Mouse (Mus musculus) thymus, adult 18-20 months (tissue): Measurements from ENCODE around the gene Dusp1.

ENCODE experiments used
- DNase-seq, 2 experiments: peaks; one replicate each; pipeline ENCODE4 v3.0.0; 2022; ENCODE audit warnings: mixed read lengths in 2 of 2

Dusp1 gene

DNA sequence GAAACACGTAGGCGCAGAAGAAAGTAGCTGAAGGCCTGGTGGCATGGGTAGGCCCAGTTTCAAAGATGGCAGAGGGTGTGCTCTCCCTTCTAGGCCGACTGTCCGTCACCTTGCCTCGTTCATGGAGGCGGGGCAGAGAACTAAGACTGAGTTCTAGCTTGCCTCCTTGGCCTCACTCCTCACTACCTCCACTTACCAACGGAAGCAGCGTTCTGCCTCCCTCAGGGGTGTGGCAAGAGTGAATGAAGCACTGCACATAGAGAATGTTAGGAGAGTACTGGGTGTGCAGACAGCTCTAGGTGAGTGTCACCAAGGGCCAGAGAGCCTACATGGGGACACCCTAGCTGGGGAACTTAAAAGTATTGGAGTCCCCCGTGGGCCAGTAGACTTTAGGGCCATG is 21.1 kb upstream of the Dusp1 start:
- no peak for DNase-seq

DNA sequence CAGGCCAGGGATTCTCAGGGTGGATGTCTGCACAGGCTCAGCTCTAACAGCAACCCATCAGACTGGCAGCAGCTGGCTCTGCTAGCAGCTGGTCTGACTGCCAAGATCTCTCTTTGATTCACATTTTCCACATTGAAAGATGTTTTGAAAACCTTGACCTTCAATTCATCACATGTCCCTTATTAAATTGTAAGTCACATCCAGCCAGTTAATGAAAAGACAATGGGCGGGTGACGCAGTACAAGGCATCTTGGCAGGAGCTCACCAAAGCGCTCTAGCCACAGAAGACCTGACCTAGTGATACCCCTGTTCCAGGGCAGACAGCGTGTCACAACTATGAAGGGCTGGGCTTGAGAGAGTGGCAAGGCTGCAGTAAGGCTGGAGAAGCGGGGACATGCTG is 20.4 kb upstream of the Dusp1 start:
- DNase-seq: no peak

- DNase-seq: no peak
Measured at GRCm38 (mm10) chr17:26580873-26581401, 19.0 kb upstream of the Dusp1 start.

GRCm38 (mm10) chr17:26579396-26579795 is 17.5 kb upstream of the Dusp1 start:
- DNase-seq: no peak

DNA sequence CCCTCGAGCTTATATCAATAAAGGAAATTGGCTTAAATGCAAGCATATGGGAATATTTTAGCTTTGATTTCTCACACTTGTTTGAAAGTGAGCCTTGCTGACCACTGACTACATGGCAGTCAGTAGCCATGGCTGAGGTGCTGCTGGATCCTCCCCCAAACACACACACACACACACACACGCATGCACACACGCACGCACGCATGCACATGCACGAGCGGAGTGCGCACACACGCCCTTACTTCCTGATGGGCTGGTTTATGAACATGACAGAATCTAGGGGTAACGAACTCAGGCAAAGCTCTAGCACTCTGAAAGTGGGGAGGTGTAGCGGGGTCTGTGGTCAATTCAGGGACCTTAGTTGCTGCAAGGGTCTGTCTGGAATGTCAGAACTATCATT is 16.8 kb upstream of the Dusp1 start:
- DNase-seq: no peak

- no peak for DNase-seq
Measured at GRCm38 (mm10) chr17:26578162-26578561, 16.2 kb upstream of the Dusp1 start.

GRCm38 (mm10) chr17:26577309-26577708 is 15.4 kb upstream of the Dusp1 start:
- DNase-seq: no peak

- DNase-seq: no peak
Measured at GRCm38 (mm10) chr17:26576833-26577232, 14.9 kb upstream of the Dusp1 start.

GRCm38 (mm10) chr17:26575786-26576690 is 14.1 kb upstream of the Dusp1 start:
- DNase-seq: no peak

DNA sequence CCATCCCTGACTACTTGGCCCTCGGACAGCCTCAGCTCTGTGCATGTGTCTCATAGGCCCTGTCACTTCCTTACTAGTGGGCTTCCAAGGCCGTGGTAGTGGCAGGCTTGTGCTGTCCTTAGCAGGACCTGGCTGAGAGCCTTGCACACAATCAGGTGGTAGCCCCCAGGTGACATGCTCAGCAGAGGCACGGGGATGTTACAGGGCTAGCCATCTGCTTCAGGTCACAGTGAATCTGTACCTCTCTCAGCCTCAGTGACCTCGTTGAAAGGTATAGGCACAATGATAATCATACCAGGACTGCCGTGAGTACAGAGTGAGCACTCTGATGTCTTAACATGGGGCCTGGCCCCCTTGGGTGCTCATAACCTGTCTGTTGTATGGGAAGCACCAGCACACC is 12.8 kb upstream of the Dusp1 start:
- DNase-seq: no peak

DNA sequence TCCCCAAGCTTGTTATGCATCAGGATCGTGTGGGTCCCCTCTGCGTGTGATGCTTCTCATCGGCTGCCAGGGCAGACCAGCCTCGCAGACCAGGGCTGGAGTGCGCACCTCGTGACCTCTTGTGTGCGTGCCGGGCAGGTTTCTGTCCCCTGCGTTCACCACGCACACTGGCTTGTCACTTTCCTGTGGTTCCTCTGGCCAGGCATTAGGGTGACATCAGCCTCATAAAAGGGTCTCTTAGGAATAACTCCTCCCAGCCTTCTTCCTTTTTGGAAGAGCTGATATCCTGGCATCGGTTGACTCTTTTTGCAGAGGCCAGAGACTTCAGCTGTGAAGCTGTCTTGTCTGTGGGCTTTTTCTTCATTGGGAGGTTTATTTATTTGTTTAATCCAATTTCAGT is 12.2 kb upstream of the Dusp1 start:
- no peak for DNase-seq

- no peak for DNase-seq
Measured at GRCm38 (mm10) chr17:26572265-26572664, 10.3 kb upstream of the Dusp1 start.

GRCm38 (mm10) chr17:26571377-26571776 is 9.4 kb upstream of the Dusp1 start:
- DNase-seq: no peak

GRCm38 (mm10) chr17:26570651-26571118 is 8.8 kb upstream of the Dusp1 start:
- DNase-seq: no peak

DNA sequence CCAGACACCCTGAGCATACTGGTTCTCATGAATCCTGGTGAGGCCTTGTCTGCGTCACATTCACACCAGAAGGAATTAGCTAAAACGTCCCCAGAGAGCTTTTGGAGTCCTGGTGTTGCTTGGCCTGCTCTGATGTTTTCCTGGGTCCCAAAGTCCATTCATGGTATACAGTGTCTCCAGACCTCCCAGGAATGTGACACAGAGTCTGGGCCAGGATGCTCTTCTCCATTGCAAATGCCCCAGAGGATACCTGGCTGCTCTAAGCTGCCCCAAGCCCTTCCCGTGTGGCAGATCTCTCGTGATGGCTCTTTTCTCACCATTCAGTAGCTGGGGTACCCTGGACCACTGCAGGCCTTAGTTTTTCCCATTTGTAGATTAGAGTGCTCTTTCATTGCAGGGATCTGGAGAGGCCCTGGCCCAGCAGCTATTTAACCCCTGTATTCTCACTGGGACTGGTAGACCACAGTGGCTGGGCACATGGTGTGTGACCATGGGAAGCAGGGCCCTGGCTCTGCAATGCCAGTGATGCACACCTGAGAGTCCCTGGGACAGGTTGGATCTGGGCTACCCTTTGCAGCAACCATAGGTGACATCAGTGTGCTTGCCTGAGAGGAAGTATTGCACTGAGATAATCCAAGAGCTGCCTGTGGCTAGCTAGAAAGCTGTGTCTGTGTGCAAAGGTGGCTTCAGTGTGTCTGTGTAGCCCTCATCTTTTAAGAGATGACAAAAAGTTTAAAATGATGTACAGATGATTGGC is 7.8 kb upstream of the Dusp1 start:
- no peak for DNase-seq

- DNase-seq: no peak
Measured at GRCm38 (mm10) chr17:26567818-26568173, 5.9 kb upstream of the Dusp1 start.

- no peak for DNase-seq
Measured at GRCm38 (mm10) chr17:26567142-26567817, 5.4 kb upstream of the Dusp1 start.

DNA sequence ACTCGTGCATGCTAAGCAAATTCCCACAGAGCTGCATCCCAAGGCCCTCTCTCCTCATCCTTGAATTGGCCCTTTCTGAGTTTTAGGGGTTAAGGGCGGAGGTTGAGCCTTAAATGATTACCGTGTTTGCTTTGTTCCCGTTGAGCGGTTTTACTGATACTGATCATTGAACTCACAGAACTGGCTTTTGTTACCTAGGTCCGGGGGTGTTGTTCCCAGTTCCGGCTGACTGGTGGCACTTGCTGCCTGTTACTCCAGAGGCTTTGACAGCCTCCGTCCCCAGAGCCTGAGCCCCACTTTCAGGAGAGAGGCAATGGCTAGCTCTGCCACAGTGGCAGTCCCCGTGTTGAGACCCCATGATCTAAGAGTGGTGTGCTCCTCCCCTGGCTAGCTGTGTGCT is 2.5 kb upstream of the Dusp1 start:
- DNase-seq: no peak

DNA sequence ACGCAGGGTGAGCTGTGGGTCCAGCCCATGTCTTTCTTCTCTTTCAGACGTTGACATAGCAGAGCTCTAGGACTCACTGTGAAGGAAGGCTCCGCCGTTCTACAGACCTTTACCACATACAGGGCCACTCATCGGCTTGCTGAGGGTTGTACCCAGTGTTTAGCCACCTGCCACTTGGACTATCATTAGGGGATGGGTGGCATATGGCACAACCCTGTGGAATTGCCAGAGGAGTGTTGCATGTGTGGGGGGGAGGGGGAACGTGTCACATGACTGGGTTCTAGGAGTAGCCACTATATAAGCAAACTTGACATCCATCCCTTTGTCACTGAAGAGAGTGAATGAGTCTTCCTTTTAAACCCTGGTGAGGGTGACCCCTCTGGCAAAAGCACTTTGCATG is 1.5 kb upstream of the Dusp1 start:
- no peak for DNase-seq

DNA sequence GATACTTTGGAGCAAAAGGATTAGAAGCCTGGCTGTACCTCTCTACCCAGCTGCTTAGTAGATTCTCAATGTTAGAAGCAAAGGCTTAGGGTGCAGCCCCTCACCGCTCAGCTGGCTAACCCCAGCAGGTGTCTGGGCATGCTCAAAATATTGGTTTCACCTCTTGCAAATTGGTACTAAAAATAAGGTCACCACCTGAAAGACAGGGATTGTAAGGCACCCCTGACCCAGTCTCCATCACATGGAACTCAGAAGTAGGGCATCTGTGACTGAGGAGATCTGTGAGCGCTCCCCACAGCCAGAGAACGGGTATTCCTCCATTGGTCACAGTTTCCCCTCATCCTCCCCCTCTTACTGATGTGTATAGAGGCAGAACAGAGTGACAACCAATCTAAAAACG is 364 bp upstream of the Dusp1 start:
- no peak for DNase-seq

DNA sequence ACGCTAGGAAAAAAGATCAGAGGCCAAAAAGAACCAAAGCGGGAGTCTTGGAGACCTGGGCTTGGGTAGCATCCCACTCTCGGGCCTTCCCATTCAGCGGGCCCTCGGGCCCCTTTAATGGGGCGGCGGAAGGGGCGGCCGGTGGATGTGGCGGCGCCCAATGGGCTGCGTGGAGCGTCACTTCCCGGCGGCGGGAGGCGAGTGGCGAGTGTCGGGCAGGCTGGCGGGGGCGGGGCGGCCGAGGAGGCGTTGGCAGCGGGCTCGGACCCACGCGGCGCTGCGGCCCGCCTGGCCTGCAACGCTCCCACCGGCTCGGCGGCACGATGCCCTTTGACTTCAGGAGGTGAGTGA is 663 bp downstream of the Dusp1 start, which contains the start of gene Ergic1:
Gene Ergic1, plus strand, starts transcription at position 200 of the 351 bp plus-strand sequence.
- DNase-seq: peak; percentile 72 to 78

DNA sequence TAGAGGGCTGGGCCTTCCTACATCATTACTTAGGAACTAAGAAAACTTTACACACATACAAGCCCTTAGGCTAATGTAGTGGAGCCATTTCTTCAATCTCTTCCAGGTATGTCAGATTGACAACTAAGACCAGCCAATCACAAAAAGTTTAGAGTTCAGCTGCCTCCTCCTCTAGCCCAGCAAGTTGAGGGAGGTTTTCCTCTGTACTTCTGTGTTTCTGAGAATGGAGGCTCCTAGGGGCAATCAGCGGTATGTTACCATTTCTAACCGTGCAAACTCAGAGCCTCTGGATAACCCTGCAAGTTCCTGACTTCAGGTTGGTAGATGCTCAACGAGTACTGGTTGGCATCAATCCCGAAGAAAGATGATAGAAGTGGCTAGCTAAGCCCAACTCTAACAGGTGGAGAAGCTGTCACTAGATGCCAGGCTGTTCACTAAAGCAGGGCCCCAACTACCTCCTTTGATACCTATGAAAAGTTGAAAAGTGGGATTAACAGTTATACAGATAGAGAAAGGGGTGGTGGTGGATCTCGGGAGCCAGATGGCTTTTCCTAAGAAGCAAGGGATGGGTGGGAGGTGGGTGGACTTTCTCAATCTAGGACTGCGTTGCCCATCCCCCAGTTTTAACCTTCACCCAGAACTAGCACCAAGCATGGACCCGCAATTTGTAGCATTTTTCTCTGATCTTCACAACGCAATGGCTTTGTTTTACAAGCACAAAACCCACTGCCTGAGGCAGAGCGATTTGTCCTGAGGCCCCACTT is 1.2 kb downstream of the Dusp1 start:
- DNase-seq: no peak
